Mouse (Mus musculus) thymus, postnatal 0 days (tissue): ENCODE data around the gene Pla2g2c. TPM values are rescaled to one million over a fixed set of nuclear protein-coding genes. Genes with fewer than 3 reads are reported as not detected.

Source experiments
- DNase-seq: peaks from one replicate; pipeline ENCODE4 v3.0.0-alpha.2; 2015; ENCODE audit warnings: low spot score
- polyA plus RNA-seq: library from polyadenylated mRNA; unstranded; fragments of >200 nt; fragmentation: Nextera tagmentation; extraction: Ambion mirVana; gene quantifications from 2 replicates; pipeline ENCODE4 v1.2.1, GENCODE M21; 2015

Gene Pla2g2c
- polyA plus RNA-seq, 1 experiment from 2014 or later: 0.25 TPM

- peak; percentile 18 for DNase-seq
Measured at GRCm38 (mm10) chr4:138748369-138749072, 23.9 kb downstream of the Pla2g2c start.

- DNase-seq: no peak
Measured at GRCm38 (mm10) chr4:138752603-138753002, 28.0 kb downstream of the Pla2g2c start.

- no peak for DNase-seq
Measured at GRCm38 (mm10) chr4:138753608-138754007, 29.0 kb downstream of the Pla2g2c start.

GRCm38 (mm10) chr4:138754432-138754831, 29.8 kb downstream of the Pla2g2c start:
- DNase-seq: no peak

- DNase-seq: no peak
Measured at GRCm38 (mm10) chr4:138755439-138755838, 30.8 kb downstream of the Pla2g2c start.

- no peak for DNase-seq
Measured at GRCm38 (mm10) chr4:138755983-138756382, 31.4 kb downstream of the Pla2g2c start.

- DNase-seq: no peak
Measured at GRCm38 (mm10) chr4:138757416-138757815, 32.8 kb downstream of the Pla2g2c start, which contains the start of gene Pla2g2f. TSS of gene Pla2g2f (minus strand) at chr4:138757626.

- no peak for DNase-seq
Measured at GRCm38 (mm10) chr4:138762266-138762665, 37.7 kb downstream of the Pla2g2c start.

GRCm38 (mm10) chr4:138771970-138772369, 47.4 kb downstream of the Pla2g2c start:
- DNase-seq: no peak

- no peak for DNase-seq
Measured at GRCm38 (mm10) chr4:138772386-138772785, 47.8 kb downstream of the Pla2g2c start.

- DNase-seq: no peak
Measured at GRCm38 (mm10) chr4:138775435-138775834, 50.8 kb downstream of the Pla2g2c start, which contains the start of gene Pla2g2d. TSS of gene Pla2g2d (plus strand) at chr4:138775735.

GRCm38 (mm10) chr4:138777417-138778407, 53.1 kb downstream of the Pla2g2c start:
- DNase-seq: no peak

GRCm38 (mm10) chr4:138780300-138780699, 55.7 kb downstream of the Pla2g2c start:
- no peak for DNase-seq

GRCm38 (mm10) chr4:138782098-138782497, 57.5 kb downstream of the Pla2g2c start:
- no peak for DNase-seq

- DNase-seq: no peak
Measured at GRCm38 (mm10) chr4:138785721-138786120, 61.1 kb downstream of the Pla2g2c start.

- DNase-seq: no peak
Measured at GRCm38 (mm10) chr4:138786141-138786540, 61.5 kb downstream of the Pla2g2c start.

- no peak for DNase-seq
Measured at GRCm38 (mm10) chr4:138788381-138788780, 63.8 kb downstream of the Pla2g2c start.

- no peak for DNase-seq
Measured at GRCm38 (mm10) chr4:138791452-138791851, 66.9 kb downstream of the Pla2g2c start.

GRCm38 (mm10) chr4:138792599-138792998, 68.0 kb downstream of the Pla2g2c start:
- DNase-seq: no peak

GRCm38 (mm10) chr4:138793276-138793675, 68.7 kb downstream of the Pla2g2c start:
- DNase-seq: no peak

- DNase-seq: no peak
Measured at GRCm38 (mm10) chr4:138794344-138794743, 69.8 kb downstream of the Pla2g2c start.
